Mouse (Mus musculus): ENCODE measurements around the gene Scube2.

- TF ChIP-seq CTCF (conservative IDR thresholded peaks at IDR 0.05 in 1 of 2, IDR thresholded peaks at IDR 0.05 in 1 of 2; ENCODE audit: low read depth in 2 of 2, low read length in 2 of 2) (no peak), MAZ (IDR thresholded peaks at IDR 0.05; ENCODE audit: low read depth, low read length) (no peak), JUND (conservative IDR thresholded peaks at IDR 0.05; ENCODE audit: low read depth, low read length) (no peak), UBTF (IDR thresholded peaks at IDR 0.05; ENCODE audit: low read depth, low read length) (no peak), GABPA (IDR thresholded peaks at IDR 0.05; ENCODE audit: insufficient replicate concordance, low read depth, low read length) (no peak), ELF1 (IDR thresholded peaks at IDR 0.05; ENCODE audit: low read depth, low read length) (no peak), MAFK (IDR thresholded peaks at IDR 0.05; ENCODE audit: insufficient replicate concordance, low read length) (no peak), POLR2A (IDR thresholded peaks at IDR 0.05; ENCODE audit: low read depth, low read length) (no peak), CHD2 (IDR thresholded peaks at IDR 0.05; ENCODE audit: low read length) (no peak), NRF1 (IDR thresholded peaks at IDR 0.05; ENCODE audit: low read depth, low read length) (no peak), SMC3 (IDR thresholded peaks at IDR 0.05; ENCODE audit: low read depth, low read length) (no peak), MAX (IDR thresholded peaks at IDR 0.05; ENCODE audit: low read length) (no peak), POLR2AphosphoS2 (IDR thresholded peaks at IDR 0.05; ENCODE audit: low read depth, low read length) (no peak), EP300 (IDR thresholded peaks at IDR 0.05; ENCODE audit: low read length) (no peak)
These were observed 23.7 kb downstream of the Scube2 start for GRCm38 (mm10) chr7:109841618-109842418.
